Mouse (Mus musculus): ENCODE measurements around the gene Dnaaf5. TPM values are rescaled to one million over a fixed set of nuclear protein-coding genes. Genes with fewer than 3 reads are reported as not detected.

Dnaaf5 gene
- 7.2 and 9.1 TPM in 2 replicates for polyA plus RNA-seq (2015; fragmentation: Nextera tagmentation; extraction: Ambion mirVana)

- WGBS = under 1% methylated on average over 81 of the region's 87 CpGs
- peaks cover 24% of the 10 kb centered on the region for H3K36me3 ChIP-seq (ENCODE audit: insufficient read depth, low read length)
- peak within 1 kb of the TSS; percentile 90 for H3K4me2 ChIP-seq (replicated peaks; ENCODE audit: low read depth, low read length)
- H3K4me3 ChIP-seq (ENCODE audit: low read length) = peak within 1 kb of the TSS; percentile 91
- peaks cover 17% of the 10 kb centered on the region for H3K4me1 ChIP-seq (ENCODE audit: insufficient read depth, low read length)
- ATAC-seq (ENCODE audit: low FRiP score, low TSS enrichment) = peak; percentile 98
- peak within 1 kb of the TSS; percentile 85 for H3K9ac ChIP-seq (replicated peaks; ENCODE audit: low read length)
- no peaks in the 10 kb centered on the region for H3K9me3 ChIP-seq (ENCODE audit: low read length)
- no peaks in the 10 kb centered on the region for H3K27me3 ChIP-seq (ENCODE audit: insufficient read depth, low read length)
- H3K27ac ChIP-seq (ENCODE audit: low read length) = peak within 1 kb of the TSS; percentile 65
These were observed at the start of gene Dnaaf5, which contains the start of gene Prkar1b for GRCm38 (mm10) chr5:139149681-139150602. TSS of gene Dnaaf5 (plus strand) at chr5:139150223. TSS of gene Prkar1b (minus strand) at chr5:139150001.

- H3K36me3 ChIP-seq (ENCODE audit: insufficient read depth, low read length) = no peaks in the 10 kb centered on the region
- ATAC-seq (ENCODE audit: low FRiP score, low TSS enrichment) = no peak
- no peaks in the 10 kb centered on the region for H3K27me3 ChIP-seq (ENCODE audit: insufficient read depth, low read length)
- no peak overlapping the region for H3K4me2 ChIP-seq (replicated peaks; ENCODE audit: low read depth, low read length)
- H3K27ac ChIP-seq (ENCODE audit: low read length) = no peak overlapping the region
- no peak overlapping the region for H3K9ac ChIP-seq (replicated peaks; ENCODE audit: low read length)
- no peaks in the 10 kb centered on the region for H3K4me1 ChIP-seq (ENCODE audit: insufficient read depth, low read length)
- no peak overlapping the region for H3K4me3 ChIP-seq (ENCODE audit: low read length)
- WGBS = 61% methylated on average over 6 of the region's 6 CpGs
- peaks cover 6% of the 10 kb centered on the region; the same call in 1 of the 2 replicates for H3K9me3 ChIP-seq (ENCODE audit: low read length)
These were observed 48.2 kb upstream of the Dnaaf5 start for GRCm38 (mm10) chr5:139101783-139102182.

- Histone ChIP-seq H3K27me3 (ENCODE audit: insufficient read depth, low read length) (no peaks in the 10 kb centered on the region), H3K36me3 (ENCODE audit: insufficient read depth, low read length) (no peaks in the 10 kb centered on the region), H3K4me2 (replicated peaks; ENCODE audit: low read depth, low read length) (no peak overlapping the region), H3K4me1 (ENCODE audit: insufficient read depth, low read length) (peaks cover 5% of the 10 kb centered on the region; the same call in 1 of the 2 replicates), H3K9me3 (ENCODE audit: low read length) (no peaks in the 10 kb centered on the region), H3K27ac (ENCODE audit: low read length) (no peak overlapping the region), H3K9ac (replicated peaks; ENCODE audit: low read length) (no peak overlapping the region), H3K4me3 (ENCODE audit: low read length) (no peak overlapping the region)
- no peak for ATAC-seq (ENCODE audit: low FRiP score, low TSS enrichment)
- WGBS = 72% methylated on average over 9 of the region's 9 CpGs
These were observed 42.2 kb upstream of the Dnaaf5 start for GRCm38 (mm10) chr5:139107815-139108214.

GRCm38 (mm10) chr5:139110140-139110855, 39.7 kb upstream of the Dnaaf5 start:
- Histone ChIP-seq H3K27ac (ENCODE audit: low read length) (no peak overlapping the region), H3K27me3 (ENCODE audit: insufficient read depth, low read length) (no peaks in the 10 kb centered on the region), H3K9ac (replicated peaks; ENCODE audit: low read length) (no peak overlapping the region), H3K4me3 (ENCODE audit: low read length) (no peak overlapping the region), H3K4me1 (ENCODE audit: insufficient read depth, low read length) (peaks cover 5% of the 10 kb centered on the region; the same call in 1 of the 2 replicates), H3K9me3 (ENCODE audit: low read length) (no peaks in the 10 kb centered on the region), H3K4me2 (replicated peaks; ENCODE audit: low read depth, low read length) (no peak overlapping the region), H3K36me3 (ENCODE audit: insufficient read depth, low read length) (no peaks in the 10 kb centered on the region)
- WGBS = 88% methylated on average over 2 of the region's 2 CpGs
- ATAC-seq (ENCODE audit: low FRiP score, low TSS enrichment) = no peak

GRCm38 (mm10) chr5:139111991-139112390, 38.0 kb upstream of the Dnaaf5 start:
- H3K4me3 ChIP-seq (ENCODE audit: low read length) = no peak overlapping the region
- 70% methylated on average over 9 of the region's 9 CpGs for WGBS
- ATAC-seq (ENCODE audit: low FRiP score, low TSS enrichment) = no peak

GRCm38 (mm10) chr5:139112418-139112817, 37.6 kb upstream of the Dnaaf5 start:
- Histone ChIP-seq H3K4me2 (replicated peaks; ENCODE audit: low read depth, low read length) (no peak overlapping the region), H3K27ac (ENCODE audit: low read length) (no peak overlapping the region), H3K36me3 (ENCODE audit: insufficient read depth, low read length) (no peaks in the 10 kb centered on the region), H3K4me3 (ENCODE audit: low read length) (no peak overlapping the region), H3K9me3 (ENCODE audit: low read length) (no peaks in the 10 kb centered on the region), H3K4me1 (ENCODE audit: insufficient read depth, low read length) (peaks cover 5% of the 10 kb centered on the region; the same call in 1 of the 2 replicates), H3K9ac (replicated peaks; ENCODE audit: low read length) (no peak overlapping the region), H3K27me3 (ENCODE audit: insufficient read depth, low read length) (no peaks in the 10 kb centered on the region)
- WGBS = 56% methylated on average over 9 of the region's 9 CpGs
- no peak for ATAC-seq (ENCODE audit: low FRiP score, low TSS enrichment)

More at GRCm38 (mm10) chr5:139111991-139112390, 38.0 kb upstream of the Dnaaf5 start:
- H3K9me3 ChIP-seq (ENCODE audit: low read length) = no peaks in the 10 kb centered on the region
- no peak overlapping the region for H3K27ac ChIP-seq (ENCODE audit: low read length)
- H3K9ac ChIP-seq (replicated peaks; ENCODE audit: low read length) = no peak overlapping the region
- no peak overlapping the region for H3K4me2 ChIP-seq (replicated peaks; ENCODE audit: low read depth, low read length)
- H3K4me1 ChIP-seq (ENCODE audit: insufficient read depth, low read length) = peaks cover 5% of the 10 kb centered on the region; the same call in 1 of the 2 replicates
- no peaks in the 10 kb centered on the region for H3K27me3 ChIP-seq (ENCODE audit: insufficient read depth, low read length)
- no peaks in the 10 kb centered on the region for H3K36me3 ChIP-seq (ENCODE audit: insufficient read depth, low read length)

GRCm38 (mm10) chr5:139114876-139115275, 35.1 kb upstream of the Dnaaf5 start:
- Histone ChIP-seq H3K27ac (ENCODE audit: low read length) (no peak overlapping the region), H3K27me3 (ENCODE audit: insufficient read depth, low read length) (no peaks in the 10 kb centered on the region), H3K4me3 (ENCODE audit: low read length) (no peak overlapping the region), H3K9ac (replicated peaks; ENCODE audit: low read length) (no peak overlapping the region), H3K36me3 (ENCODE audit: insufficient read depth, low read length) (no peaks in the 10 kb centered on the region), H3K9me3 (ENCODE audit: low read length) (no peaks in the 10 kb centered on the region), H3K4me1 (ENCODE audit: insufficient read depth, low read length) (peaks cover 5% of the 10 kb centered on the region; the same call in 1 of the 2 replicates), H3K4me2 (replicated peaks; ENCODE audit: low read depth, low read length) (no peak overlapping the region)
- ATAC-seq (ENCODE audit: low FRiP score, low TSS enrichment) = no peak
- WGBS = 69% methylated on average over 4 of the region's 4 CpGs

GRCm38 (mm10) chr5:139115507-139115906, 34.5 kb upstream of the Dnaaf5 start:
- Histone ChIP-seq H3K4me2 (replicated peaks; ENCODE audit: low read depth, low read length) (no peak overlapping the region), H3K4me3 (ENCODE audit: low read length) (no peak overlapping the region), H3K4me1 (ENCODE audit: insufficient read depth, low read length) (peaks cover 5% of the 10 kb centered on the region; the same call in 1 of the 2 replicates), H3K9ac (replicated peaks; ENCODE audit: low read length) (no peak overlapping the region), H3K9me3 (ENCODE audit: low read length) (no peaks in the 10 kb centered on the region), H3K36me3 (ENCODE audit: insufficient read depth, low read length) (no peaks in the 10 kb centered on the region), H3K27me3 (ENCODE audit: insufficient read depth, low read length) (no peaks in the 10 kb centered on the region), H3K27ac (ENCODE audit: low read length) (no peak overlapping the region)
- no peak for ATAC-seq (ENCODE audit: low FRiP score, low TSS enrichment)
- WGBS = 94% methylated on average over 7 of the region's 7 CpGs

GRCm38 (mm10) chr5:139118139-139118960, 31.7 kb upstream of the Dnaaf5 start:
- no peak overlapping the region for H3K9ac ChIP-seq (replicated peaks; ENCODE audit: low read length)
- no peaks in the 10 kb centered on the region for H3K36me3 ChIP-seq (ENCODE audit: insufficient read depth, low read length)
- no peak overlapping the region for H3K4me3 ChIP-seq (ENCODE audit: low read length)
- 66% methylated on average over 5 of the region's 5 CpGs for WGBS
- H3K4me2 ChIP-seq (replicated peaks; ENCODE audit: low read depth, low read length) = no peak overlapping the region
- ATAC-seq (ENCODE audit: low FRiP score, low TSS enrichment) = no peak
- H3K27me3 ChIP-seq (ENCODE audit: insufficient read depth, low read length) = no peaks in the 10 kb centered on the region
- H3K9me3 ChIP-seq (ENCODE audit: low read length) = no peaks in the 10 kb centered on the region; the same call in 1 of the 2 replicates
- H3K27ac ChIP-seq (ENCODE audit: low read length) = no peak overlapping the region
- no peaks in the 10 kb centered on the region for H3K4me1 ChIP-seq (ENCODE audit: insufficient read depth, low read length)

Measured in kidney, embryonic 16.5 days (tissue).